Mouse (Mus musculus) T-helper 1 cell (primary cell): Measurements from ENCODE around the gene Sorbs2.

Experiments
- in situ Hi-C: fragments of 300-600 bp; cut with MboI, MseI; formaldehyde crosslinking; loops from one replicate; pipeline ENCODE4 v1.15.1; 2025; ENCODE audit warnings: high pct_unique_total_duplicates

Gene Sorbs2

DNA sequence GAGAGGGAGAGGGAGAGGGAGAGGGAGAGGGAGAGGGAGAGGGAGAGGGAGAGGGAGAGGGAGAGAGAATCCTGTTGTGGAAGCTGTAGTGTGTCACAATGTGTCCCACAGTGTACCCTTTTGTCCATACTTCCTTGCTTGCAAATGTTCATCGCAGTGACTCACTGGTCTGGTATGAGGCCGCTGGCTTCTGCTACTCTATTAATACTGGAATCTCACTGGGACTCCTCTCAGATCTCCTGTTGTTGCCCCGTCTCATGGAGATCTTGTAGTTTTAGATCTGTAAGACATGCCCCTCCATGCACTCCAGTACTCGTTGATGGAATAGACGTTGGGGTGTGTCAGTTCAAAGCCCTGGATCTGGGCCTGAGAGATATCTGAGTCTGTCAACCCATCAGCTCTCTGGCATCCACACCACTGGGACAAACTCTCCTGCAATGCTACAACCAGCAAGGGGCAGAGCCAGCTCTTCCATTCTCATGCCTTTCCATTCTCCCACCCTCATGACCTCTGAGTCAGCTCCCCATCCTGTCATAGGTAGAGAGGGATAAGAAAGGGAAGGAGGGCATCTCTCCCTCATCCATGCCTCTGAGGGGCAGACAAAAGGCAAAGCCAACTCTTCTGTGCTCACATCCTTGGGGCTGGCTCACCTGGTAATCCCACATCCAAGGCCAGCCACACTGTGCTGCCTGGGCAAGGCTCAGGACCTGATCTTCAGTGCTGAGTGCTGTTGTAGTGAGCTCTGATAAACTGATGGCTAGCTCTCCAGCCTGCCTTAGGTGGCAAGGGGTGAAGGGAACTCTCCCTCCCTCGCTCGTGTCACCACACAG, 72.3 kb downstream of the Sorbs2 start:
- in situ Hi-C loops, result no loop called here

DNA sequence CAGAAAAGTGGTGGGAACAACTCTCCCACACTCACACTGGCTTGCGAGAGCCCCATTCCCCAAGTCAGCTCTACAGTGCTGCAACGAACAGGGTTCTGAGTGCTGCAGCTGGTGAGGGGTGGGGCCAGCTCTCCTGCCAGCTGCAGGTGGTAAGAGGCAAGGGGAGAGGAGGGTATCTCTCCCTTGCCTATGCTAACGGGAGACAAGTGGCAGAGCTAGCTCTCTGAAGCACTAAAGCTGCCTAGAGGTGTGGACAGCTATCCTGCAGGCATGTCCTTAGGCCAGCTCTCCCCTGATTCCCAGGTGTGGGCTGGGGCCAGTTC, 72.9 kb downstream of the Sorbs2 start:
- in situ Hi-C loops, result no loop called here

DNA sequence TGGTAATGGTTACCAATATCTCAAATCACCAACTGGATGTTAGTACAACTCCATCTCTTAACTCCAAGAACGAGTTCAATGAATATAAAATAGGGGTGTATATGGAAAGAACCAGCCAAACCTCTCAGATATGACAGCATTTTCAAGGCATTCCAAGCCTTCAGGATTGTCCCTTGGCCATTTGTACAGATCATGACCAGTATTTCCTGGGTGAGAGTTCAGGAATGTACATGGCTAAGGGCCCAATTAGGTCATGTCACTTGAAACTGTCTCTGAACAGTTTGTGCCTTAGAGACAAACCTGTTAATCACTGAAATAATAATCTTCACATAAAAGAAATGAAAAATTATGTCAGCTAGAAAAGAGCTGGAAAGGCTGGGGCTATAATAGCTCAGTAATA, 76.3 kb downstream of the Sorbs2 start:
- in situ Hi-C loops, result no loop called here

DNA sequence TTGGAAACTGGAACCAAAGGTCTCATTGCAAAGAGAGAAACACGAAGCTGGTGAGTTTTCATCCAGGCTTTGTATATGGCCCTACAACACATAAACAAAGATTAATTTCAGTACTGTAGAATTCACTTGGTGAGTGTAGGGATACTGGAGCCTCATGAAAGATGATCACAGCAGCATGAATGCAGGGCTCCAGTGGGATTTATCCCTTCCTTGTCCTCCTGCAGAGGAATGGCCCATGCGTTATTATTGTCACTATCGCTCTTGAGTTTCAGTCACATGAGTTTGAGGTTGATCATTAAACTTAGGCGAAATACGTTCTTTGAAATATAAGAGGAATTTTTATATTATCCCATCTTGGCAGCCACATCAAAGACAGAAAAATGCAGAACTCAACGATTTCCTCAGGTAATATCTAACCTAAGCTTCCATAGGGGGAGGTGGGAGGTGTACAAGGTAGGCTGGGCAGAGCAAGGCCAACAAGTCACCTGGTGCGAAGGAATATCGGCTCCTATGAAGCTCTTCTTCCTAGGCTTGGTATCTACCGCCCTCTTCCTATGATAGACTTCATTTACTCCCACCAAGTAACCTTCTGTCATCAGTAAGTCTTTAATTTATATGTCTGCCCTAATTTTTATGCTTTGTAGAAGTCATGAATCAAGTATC, 76.9 kb downstream of the Sorbs2 start:
- in situ Hi-C loops, result no loop called here

DNA sequence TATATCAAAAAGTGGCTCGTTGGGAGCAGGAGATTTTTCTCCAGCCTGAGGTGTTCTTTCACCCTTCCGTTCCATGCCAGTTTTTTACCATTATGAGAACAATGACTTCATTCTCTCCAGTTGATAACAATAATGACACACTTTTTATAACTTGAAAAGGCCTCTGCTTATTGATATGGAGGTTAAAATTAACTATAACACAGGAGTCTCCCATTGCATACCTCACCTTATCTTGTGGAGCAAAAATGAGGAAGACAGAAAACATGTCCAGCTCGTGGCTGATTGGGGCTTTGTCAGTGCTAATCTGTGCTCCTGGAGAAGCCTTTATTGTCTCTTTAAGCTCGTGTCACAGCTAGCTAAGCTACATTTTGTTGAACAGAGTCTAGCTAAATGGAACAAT, 77.6 kb downstream of the Sorbs2 start:
- in situ Hi-C loops, result no loop called here

DNA sequence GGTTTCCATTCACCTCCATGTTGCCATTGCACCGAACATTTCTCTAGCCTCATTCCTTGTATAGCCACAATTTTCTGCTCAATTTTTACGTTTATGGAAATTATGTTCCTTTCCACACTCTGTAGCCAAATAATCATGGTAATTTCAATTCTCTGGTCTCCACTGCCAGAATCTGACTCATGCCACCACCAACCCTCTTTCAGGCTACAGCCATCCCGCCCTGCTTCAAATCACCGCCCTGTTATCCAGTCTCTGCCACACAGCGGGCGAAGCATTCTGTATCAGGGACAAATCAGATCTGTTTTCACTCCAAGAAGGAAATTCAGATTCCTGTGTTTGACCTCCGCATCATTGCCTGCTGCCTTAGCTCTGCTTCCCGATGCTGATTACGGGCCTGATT, 79.4 kb downstream of the Sorbs2 start:
- in situ Hi-C loops, result no loop called here

DNA sequence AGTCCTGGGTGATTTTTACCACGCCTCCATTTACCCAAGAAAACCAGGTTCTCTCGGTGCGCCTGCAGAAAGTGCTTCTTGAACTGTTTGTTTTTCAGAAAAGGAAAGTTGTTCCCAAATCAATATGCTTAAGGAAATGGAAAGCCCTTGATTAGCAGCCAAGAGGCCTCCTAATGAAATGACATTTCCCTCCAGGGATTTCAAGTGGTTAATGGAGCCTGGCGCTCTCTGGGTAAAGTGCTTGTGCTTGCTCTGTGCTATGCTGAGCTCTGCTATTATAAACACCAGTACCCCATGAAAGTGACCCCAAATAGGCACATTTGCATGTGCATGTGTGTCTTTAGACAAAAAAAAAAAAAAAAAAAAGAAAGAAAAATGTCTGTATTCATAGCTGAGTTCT, 84.3 kb downstream of the Sorbs2 start:
- in situ Hi-C loops, result no loop called here

DNA sequence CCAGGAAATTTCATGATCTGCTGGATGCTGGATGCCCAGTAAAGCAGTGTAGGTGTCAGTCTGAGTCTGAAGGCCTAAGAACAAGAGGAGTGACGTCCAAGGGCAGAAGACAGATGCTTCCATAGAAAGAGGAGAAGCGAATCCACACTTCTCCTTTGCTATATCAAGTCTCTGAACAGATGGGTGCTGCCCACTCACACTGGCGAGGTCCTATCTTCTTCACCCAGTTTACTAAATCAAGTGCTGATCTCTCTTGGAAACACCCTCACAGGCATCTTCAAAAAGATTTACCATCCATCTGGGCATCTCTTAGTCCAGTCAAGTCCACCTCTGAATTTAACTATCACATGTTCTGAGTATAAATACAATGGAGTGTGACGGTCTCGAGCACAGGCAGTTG, 86.1 kb downstream of the Sorbs2 start:
- in situ Hi-C loops, result no loop called here

DNA sequence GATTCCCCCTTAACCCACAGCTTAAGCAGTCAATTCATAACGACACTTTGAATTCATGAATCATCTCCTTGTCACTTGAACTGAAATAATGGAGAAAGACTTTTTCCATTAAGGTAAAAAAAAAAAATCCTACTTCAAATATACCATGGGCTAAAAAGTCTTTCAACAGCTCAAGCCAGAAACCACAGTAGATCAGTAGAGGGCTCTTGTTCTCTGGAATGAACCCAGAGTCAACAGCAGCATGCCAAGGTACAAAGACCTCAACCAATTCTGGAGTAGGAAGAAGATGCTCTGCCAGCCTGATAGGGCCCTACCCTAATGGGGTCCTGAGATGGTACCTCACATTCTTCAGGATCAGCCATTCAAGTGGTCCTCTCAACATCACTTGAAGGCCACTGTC, 88.4 kb downstream of the Sorbs2 start:
- in situ Hi-C loops, result no loop called here

DNA sequence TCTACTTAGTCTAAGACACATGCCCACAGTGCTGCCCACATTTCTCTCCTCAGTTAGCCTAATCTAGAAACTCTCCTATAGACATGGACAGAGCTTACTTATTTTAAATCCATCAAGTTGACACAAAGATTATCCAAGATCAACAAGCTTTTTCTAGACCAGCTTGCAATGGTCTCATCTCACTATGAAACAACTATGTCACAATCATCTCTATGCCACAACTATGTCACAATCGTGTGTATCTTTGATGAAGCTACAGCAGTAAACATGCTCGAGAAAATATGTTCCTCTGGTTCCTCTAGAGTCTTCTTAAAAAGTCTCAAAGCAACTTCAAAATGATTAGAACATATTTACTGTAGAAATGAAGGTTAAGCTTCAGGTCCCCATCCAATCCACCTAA, 89.0 kb downstream of the Sorbs2 start:
- in situ Hi-C loops, result no loop called here

DNA sequence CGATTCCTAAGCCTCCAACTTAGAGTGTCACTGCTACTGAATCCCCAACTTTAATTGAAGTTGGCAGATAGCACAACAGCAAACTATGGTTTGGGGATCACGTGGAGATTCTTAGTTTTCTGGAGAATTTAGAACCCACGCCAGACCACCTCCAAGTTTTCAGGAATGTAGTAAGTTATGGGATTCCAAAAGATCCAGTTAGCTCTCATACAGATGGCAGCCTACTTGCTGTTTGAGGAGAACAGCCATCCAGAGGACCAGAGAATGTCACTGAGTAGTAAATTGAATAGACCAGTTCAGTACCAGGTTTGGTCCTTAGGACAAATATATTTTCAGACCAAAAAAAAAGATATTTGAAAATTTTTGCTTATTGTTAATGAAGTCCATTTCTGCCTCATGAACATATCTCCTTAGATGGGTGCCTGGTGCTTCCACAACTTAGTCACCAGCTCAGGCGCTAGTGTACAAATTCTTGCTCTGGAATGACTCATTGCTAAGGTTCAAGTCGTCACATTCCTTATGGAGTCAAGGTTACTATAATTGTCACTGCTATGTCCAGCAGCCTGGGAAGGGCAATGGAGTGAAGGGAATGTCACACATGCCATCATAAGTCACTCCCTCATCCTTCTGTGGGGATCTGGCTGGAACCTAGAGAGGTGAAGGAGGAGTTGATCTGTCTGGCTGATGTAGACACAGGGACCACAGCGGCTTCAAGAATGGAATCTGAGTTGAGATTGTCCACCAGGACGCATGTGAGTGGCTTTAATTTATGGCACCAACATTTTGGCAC, 90.2 kb downstream of the Sorbs2 start:
- in situ Hi-C loops, result no loop called here

DNA sequence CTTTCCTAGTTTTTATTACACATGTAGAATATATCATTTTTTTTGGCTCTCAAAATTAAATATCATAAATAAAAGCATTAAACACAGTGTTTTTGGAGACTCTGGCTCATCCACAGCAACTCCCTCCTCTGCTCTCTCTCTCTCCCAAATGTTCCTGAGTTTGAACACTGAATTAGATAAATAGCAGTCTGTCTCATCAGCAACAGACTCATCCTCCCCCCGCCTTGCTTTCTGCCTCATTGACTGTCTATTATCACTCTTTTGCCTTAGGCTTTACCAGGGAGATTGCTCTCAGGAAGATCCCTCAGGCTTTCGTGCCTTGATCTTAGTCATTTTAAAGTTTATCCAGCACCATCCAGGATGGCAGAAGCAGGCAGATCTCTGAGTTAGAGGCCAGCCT, 91.3 kb downstream of the Sorbs2 start:
- in situ Hi-C loops, result no loop called here

DNA sequence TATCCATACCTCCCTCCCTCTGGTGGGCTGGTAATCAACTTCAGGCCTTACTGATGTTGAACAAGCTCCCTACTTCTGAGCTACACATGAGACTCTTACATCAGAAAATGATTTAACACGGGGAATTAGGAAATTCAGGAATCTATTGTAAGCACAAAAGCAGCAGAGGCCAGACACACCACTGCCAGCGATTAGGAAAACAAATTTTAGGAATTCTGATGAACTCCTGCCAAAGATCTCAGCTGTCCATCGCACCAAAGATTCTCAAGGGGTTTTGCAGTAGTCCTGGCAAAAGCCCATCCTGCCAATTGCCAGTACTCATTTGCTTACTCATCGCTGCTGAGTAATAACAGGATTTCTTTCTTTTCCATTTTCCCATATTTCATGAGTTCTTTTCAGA, 94.4 kb downstream of the Sorbs2 start:
- in situ Hi-C loops, result no loop called here

DNA sequence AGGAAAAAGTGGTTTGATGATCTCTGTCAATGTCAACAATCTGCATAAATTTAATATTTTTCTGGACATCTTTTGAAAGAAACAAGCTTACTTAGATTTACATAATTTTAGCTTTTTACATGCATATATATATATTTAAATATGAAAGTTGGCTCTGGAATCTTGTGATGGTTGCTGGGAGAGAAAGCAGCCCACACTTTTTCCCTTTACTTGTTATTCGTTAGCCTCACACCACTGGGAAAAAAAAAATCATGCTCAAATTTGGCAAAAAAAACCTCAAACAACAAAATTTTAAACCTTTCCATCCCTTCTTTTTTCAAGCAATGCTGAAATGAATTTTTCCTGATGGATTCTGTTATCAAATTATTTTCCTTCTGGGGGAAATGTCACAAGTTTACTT, 97.8 kb downstream of the Sorbs2 start:
- in situ Hi-C loops, result no loop called here

DNA sequence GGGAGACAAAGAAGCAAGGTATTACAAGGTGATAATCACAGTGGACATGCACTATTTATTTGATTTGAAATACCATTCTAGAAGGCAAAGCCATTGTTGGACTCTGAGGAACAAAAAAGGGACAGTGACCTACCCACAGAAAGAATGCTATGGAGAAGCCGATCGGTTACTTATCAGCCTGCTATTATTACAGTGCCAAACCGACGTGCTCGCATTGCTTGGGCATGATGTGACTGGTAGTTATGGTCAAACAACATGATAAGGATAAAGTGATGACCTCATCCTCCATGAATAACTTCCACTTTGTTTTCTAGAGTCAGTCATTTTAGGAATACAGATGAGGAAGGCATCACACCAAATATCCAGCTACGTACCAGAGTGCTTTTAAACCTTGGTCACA, 99.4 kb downstream of the Sorbs2 start:
- in situ Hi-C loops, result no loop called here

DNA sequence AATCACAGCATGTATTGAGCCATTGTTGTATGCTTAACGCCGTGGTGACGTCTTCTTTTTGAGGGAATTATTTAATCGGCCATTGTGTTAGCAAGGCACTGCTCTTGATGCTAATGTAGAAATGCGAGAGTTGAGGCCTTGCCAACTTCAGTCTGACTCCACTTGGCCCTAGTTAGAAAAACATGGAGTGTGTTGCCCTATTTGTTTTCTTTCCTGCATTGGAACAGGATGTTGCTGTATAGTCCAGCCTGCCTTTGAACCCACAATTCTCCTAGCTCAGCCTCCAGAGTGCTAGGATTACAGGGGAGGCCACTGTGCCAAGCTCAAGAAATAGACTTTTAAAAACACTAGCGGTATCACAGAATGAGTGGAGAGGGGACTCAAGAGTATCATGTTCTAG, 100.8 kb downstream of the Sorbs2 start:
- in situ Hi-C loops, result no loop called here

DNA sequence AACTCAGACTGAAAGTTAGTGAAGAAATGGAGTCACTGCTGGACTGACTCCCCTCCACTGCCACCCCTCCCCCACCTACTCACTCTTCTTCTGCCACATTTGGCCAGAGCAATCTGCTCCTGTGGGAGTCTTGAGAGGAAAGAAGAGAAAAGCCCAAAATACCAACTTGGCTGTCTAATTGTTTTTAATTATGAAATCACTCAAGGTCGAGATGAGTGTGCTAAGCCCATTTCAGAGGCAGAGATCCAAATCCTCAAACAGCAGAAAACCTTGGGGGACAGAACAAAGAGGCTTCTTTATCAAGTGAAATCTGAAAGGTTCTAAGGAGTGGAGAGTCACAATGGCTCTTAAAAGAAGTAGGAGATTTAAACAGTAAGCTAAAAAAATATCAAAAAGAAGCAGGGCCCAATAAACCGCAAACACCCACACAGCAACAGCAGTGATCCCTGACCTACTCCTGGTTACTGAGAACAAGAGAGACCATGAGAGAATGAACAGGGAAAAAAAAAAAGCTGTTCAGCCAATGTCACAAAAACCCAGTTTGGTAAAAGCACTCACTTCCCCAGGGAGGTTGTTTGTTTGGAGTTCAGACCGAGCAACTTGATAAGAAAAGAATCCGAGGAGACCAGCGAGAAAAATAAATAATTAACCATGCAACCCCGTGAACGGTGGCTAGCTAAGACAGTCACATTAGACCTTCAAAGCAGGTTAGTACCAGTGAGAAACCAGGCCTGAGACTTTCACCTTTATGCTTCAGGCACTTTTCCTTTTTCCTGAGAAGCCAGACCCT, 103.0 kb downstream of the Sorbs2 start:
- in situ Hi-C loops, result no loop called here

DNA sequence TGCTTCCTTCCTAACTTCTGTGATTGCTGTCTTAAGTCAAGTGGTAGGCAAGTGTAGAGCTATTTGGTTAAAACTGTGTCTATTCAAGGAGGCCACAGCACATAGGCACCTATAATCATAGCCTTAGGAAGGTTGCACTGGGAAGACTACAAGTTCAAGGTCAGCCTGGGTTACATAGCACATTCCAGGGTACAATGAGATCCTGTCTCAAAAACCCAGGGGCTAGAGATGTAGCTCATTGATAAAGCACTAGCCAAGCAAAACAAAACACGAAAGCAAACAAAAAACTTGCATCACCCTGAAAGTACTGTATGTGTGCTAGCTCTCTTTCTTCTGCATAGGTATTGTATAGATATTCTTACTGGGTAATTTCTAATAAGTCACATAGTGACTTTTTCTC, 103.7 kb downstream of the Sorbs2 start:
- in situ Hi-C loops, result no loop called here

DNA sequence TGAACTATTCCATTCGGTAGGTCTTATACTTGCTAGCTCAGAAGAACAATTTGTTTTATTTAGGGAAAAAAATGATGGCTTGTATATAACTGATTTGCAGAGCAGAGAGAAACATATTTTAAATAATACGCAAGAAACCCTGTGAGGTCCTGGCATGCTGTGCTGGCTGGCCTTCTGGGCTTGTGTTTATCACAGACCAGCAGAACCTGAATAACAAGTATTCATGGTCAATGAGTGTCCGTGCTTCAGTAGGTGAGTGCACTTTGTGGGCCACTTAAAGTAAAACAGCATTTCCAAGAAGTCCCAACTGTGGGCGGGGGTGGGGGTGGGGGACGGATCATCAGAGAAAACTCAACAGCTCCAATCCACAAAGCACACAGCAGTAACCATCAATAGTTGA, 107.0 kb downstream of the Sorbs2 start:
- in situ Hi-C loops, result no loop called here

DNA sequence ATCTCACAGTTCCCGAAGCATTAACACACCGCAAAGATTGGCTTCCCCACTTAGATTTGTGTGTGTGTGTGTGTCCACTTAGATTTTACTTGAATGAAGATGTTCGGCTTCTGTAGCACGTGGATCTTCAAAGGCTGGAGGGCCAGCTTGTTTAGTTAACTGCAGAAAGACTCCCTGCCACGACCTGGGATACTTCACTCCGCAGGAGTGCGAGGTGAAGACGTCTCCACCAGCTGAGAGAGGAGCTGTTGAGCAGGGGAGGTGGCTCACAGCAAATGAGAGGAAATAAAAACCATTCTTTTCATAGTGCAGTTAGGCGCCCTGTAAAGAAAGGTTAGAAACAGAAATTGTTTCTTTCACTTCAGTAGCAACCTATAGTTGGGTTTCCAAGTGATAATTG, 107.5 kb downstream of the Sorbs2 start:
- in situ Hi-C loops, result no loop called here

DNA sequence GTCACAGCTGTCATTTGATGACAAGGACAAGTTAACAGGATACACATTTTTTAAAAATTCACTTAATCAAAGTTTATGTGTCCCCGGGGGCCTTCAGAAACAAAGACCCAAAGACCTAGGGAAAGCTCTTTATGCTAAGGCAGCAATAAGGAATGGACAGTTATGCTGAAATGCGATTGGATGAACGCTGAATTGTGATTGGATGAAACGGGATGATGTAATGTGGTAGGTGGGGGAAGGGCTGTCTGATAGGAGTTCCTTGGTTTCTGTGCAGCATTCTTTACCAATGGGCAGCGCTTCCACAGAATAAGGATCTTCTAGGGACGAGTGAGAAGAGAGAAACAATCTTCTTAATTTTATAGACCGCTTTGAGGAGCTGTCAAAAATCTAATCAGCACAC, 108.0 kb downstream of the Sorbs2 start:
- in situ Hi-C loops, result no loop called here

DNA sequence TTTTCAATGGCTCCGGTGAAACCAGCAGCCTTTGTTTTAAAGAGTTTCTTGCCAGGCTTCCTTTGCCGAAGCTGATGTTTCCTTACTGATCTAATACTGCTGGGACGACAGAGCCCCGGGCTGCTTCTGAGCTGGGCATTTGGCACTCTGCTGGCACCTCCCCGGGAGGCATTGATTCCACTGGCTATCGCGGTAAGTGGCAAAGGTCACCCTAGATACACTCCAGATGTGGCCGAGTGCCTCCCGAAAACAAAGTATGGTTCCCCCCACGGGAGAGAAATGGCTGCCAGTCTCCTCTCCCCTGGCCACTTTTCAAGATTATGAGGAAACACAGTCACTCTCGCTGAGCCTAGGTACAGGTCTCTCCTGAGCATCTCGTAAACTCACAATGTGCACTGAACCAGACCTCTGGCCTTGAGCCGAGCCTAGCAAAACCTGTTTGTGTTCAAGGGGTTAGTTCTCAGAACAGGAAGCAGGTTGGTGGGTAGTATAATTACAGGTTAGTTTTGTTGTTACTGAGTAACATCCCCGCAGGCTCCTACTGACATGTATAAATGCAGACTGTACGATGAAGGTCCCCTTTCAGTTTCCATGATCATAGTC, 114.1 kb downstream of the Sorbs2 start:
- in situ Hi-C loops, result no loop called here
